Mouse (Mus musculus) midbrain, embryonic 16.5 days (tissue): Measurements from ENCODE around the gene Lce3f. TPM values are rescaled to one million over a fixed set of nuclear protein-coding genes. Genes with fewer than 3 reads are reported as not detected.

Experiments
- ATAC-seq: fragments of 200-750 bp; cut with Nextera tagmentation; 2 replicates; pipeline ENCODE4 v1.8.0; 2017; ENCODE audit warnings: moderate TSS enrichment
- H3K27ac ChIP-seq: fragments of 300-500 bp; sonication (generic); 2 replicates; pipeline ENCODE4 v1.5.1; 2014; ENCODE audit warnings: mild to moderate bottlenecking, low read length, mixed read lengths
- H3K27me3 ChIP-seq: fragments of 300-500 bp; sonication (generic); 2 replicates; pipeline ENCODE4 v1.6.1; 2014; ENCODE audit warnings: low read depth, low read length, mixed read lengths; ENCODE audit not compliant: control insufficient read depth, insufficient read depth
- H3K36me3 ChIP-seq: fragments of 300-500 bp; sonication (generic); 2 replicates; pipeline ENCODE4 v1.6.1; 2014; ENCODE audit warnings: mild to moderate bottlenecking, low read length, moderate library complexity, mixed read lengths; ENCODE audit not compliant: control insufficient read depth, insufficient read depth
- H3K4me1 ChIP-seq: fragments of 300-500 bp; sonication (generic); 2 replicates; pipeline ENCODE4 v1.6.1; 2014; ENCODE audit warnings: mild to moderate bottlenecking, low read length, mixed read lengths; ENCODE audit not compliant: control insufficient read depth, insufficient read depth
- H3K4me2 ChIP-seq: fragments of 300-500 bp; sonication (generic); 2 replicates; pipeline ENCODE4 v1.6.1; 2014; ENCODE audit warnings: mild to moderate bottlenecking, low read length, mixed read lengths
- H3K4me3 ChIP-seq: fragments of 300-500 bp; sonication (generic); 2 replicates; pipeline ENCODE4 v1.5.1; 2014; ENCODE audit warnings: low read depth, mild to moderate bottlenecking, low read length, moderate library complexity, mixed read lengths
- H3K9ac ChIP-seq: fragments of 300-500 bp; sonication (generic); 2 replicates; pipeline ENCODE4 v1.6.1; 2014; ENCODE audit warnings: low read depth, low read length, mixed read lengths
- H3K9me3 ChIP-seq: fragments of 300-500 bp; sonication (generic); replicated peaks from 2 replicates; pipeline ENCODE4 v1.6.1; 2014; ENCODE audit warnings: mild to moderate bottlenecking, low read length, mixed read lengths; ENCODE audit not compliant: control insufficient read depth, poor library complexity, severe bottlenecking
- WGBS: fragments of 180-500 bp; shearing (Covaris S2); extraction: QIAGEN DNeasy Blood & Tissue Kit; methylation state at CpG from one replicate; pipeline ENCODE4 v1.1.7; 2014; 5-methylcytosine and 5-hydroxymethylcytosine counted together
- polyA plus RNA-seq: library from polyadenylated mRNA; unstranded; fragments of >200 nt; fragmentation: Nextera tagmentation; extraction: Ambion mirVana; gene quantifications from 2 replicates; pipeline ENCODE4 v1.2.1, GENCODE M21; 2015

Lce3f gene
- polyA plus RNA-seq, result not detected in 2 replicates

DNA sequence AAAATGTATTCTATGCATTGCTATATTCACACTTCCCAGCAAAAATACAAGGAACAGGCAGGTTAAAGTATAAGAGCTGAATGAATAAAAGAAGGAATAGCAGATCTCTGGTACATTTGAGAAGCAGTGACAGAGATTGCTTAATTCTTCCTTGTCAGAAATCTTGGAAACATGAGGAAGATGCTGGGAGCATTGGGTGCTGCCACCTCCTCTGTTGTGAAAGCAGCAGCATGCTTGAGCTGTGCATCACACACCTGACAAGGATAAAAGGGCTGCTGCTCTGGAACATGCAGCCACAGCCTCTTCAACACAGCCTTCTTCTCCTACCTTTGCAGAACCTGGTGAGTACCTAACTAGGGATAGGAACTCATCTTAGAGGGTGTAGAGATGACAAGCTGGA is at the start of gene Lce3f:
Gene Lce3f (plus strand): TSS at position 301 of the 400 bp plus-strand sequence.
- Histone ChIP-seq H3K36me3 (no peaks in the 10 kb centered on the region), H3K4me2 (no peak within 1 kb of the TSS), H3K9ac (no peak within 1 kb of the TSS), H3K9me3 (no peaks in the 10 kb centered on the region), H3K4me1 (no peaks in the 10 kb centered on the region), H3K27me3 (no peaks in the 10 kb centered on the region), H3K4me3 (no peak within 1 kb of the TSS), H3K27ac (no peak within 1 kb of the TSS)
- no peak for ATAC-seq

DNA sequence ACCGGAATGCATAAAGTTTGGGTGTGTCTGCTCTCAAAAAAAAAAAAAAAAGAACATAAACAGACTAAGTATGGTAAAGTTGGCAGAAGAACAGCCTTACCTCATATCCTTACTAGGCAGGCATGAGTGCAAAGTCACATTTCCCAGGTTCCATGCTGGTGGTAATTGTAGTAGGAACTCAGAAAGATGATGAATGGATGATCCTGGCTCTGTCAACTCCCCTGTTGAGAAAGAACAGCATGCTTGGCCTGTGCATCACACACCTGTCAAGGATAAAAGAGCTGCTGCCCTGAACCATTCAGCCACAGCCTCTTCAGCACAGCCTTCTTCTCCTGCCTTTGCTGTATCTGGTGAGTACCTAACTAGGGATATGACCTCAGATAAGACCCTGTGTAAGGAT is 47.8 kb upstream of the Lce3f start, which contains the start of gene Lce3c:
Gene Lce3c (plus strand): TSS at position 301 of the 400 bp plus-strand sequence.
- Histone ChIP-seq H3K36me3 (no peaks in the 10 kb centered on the region), H3K27ac (no peak within 1 kb of the TSS), H3K9me3 (no peaks in the 10 kb centered on the region), H3K4me1 (no peaks in the 10 kb centered on the region), H3K9ac (no peak within 1 kb of the TSS), H3K4me2 (no peak within 1 kb of the TSS), H3K27me3 (no peaks in the 10 kb centered on the region), H3K4me3 (no peak within 1 kb of the TSS)
- no peak for ATAC-seq
- WGBS, result 90% methylated on average over 1 of the region's 1 CpGs

DNA sequence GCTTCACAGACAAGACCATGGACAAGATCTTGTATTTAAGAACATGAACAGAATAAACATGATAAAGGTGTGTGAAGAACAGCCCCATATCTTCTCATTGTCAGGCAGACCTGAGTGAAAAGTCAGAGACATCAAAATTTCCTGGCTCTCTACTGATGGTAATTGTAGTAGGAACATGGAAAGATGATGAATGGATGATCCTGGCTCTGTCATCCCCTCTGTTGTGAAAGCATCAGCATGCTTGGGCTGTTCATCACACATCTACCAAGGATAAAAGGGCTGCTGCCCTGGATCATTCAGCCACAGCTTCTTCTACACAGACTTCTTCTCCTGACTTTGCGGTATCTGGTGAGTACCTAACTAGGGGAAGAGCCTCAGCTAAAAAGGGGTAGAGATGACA is 34.9 kb upstream of the Lce3f start, which contains the start of gene Lce3d:
Gene Lce3d (plus strand): TSS at position 301 of the 400 bp plus-strand sequence.
- no peaks in the 10 kb centered on the region for H3K36me3 ChIP-seq
- no peak within 1 kb of the TSS for H3K4me3 ChIP-seq
- WGBS, result 100% methylated on average over 1 of the region's 1 CpGs
- no peaks in the 10 kb centered on the region for H3K9me3 ChIP-seq
- no peaks in the 10 kb centered on the region for H3K4me1 ChIP-seq
- H3K4me2 ChIP-seq, result no peak within 1 kb of the TSS
- no peak within 1 kb of the TSS for H3K27ac ChIP-seq
- H3K9ac ChIP-seq, result no peak within 1 kb of the TSS
- no peaks in the 10 kb centered on the region for H3K27me3 ChIP-seq
- ATAC-seq, result no peak

DNA sequence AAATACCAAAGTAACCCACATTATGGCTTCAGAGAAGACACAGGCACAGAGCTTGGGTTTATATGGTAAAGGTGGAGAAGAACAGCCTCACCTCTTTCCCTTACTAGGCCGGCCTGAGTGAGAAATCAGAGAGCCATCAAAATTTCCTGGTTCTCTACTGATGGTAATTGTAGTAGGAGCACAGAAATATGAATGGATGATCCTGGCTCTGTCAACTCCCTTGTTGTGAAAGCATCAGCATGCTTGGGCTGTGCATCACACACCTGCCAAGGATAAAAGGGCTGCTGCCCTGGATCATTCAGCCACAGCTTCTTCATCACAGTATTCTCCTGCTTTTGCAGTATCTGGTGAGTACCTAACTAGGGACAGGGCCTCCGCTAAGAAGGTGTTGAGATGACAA is 25.3 kb upstream of the Lce3f start, which contains the start of gene Lce3e:
Gene Lce3e (plus strand): TSS at position 301 of the 400 bp plus-strand sequence.
- no peak within 1 kb of the TSS for H3K9ac ChIP-seq
- H3K27me3 ChIP-seq, result no peaks in the 10 kb centered on the region
- no peaks in the 10 kb centered on the region for H3K9me3 ChIP-seq
- no peak within 1 kb of the TSS for H3K27ac ChIP-seq
- no peaks in the 10 kb centered on the region for H3K4me1 ChIP-seq
- 94% methylated on average over 2 of the region's 2 CpGs for WGBS
- H3K4me2 ChIP-seq, result no peak within 1 kb of the TSS
- ATAC-seq, result no peak
- H3K4me3 ChIP-seq, result no peak within 1 kb of the TSS
- H3K36me3 ChIP-seq, result no peaks in the 10 kb centered on the region

DNA sequence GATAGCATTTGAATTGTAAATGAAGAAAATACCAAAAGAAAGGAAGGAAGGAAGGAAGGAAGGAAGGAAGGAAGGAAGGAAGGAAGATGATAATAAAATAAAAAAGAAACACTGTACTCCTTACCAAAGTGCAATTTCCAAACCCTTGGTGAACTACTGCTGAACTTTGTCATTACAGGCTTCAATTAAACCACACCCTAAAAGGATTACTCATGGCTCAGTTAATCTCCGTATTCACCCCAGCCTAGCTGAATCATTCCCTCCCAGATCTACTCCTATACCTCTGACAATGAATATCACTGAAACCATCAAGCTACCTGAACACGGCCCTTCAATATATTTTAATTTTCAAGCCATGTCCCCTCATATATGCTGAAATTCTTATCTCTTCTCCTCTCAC is 13.5 kb upstream of the Lce3f start:
- Histone ChIP-seq H3K36me3 (no peaks in the 10 kb centered on the region), H3K4me2 (no peak overlapping the region), H3K9me3 (no peaks in the 10 kb centered on the region), H3K27me3 (no peaks in the 10 kb centered on the region), H3K27ac (no peak overlapping the region), H3K4me1 (no peaks in the 10 kb centered on the region), H3K4me3 (no peak overlapping the region), H3K9ac (no peak overlapping the region)
- WGBS, result 68% methylated on average over 2 of the region's 2 CpGs
- no peak for ATAC-seq

DNA sequence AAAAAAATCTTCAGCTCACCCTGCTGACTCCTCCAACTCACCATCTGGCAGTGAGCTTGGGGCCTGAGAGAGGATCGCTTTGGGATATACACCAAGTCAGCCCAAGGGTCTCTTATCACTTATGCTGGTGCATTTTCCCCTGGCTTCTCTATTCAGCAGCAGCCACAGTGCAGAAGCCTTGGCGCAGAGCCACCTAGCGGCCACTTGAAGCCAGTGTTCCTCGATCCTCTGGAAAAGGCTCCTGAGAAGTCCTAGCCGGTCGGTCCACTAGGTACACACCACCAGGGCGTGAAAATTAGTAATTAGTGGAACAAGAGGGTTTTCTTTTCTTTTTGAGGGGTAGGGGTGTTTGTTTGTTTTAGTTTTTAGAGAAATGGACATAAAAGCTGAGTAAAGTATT is 6.7 kb downstream of the Lce3f start:
- ATAC-seq, result peak; percentile 97
- H3K9me3 ChIP-seq, result no peaks in the 10 kb centered on the region
- 5% methylated on average over 7 of the region's 7 CpGs for WGBS
- H3K4me3 ChIP-seq, result no peak overlapping the region
- H3K9ac ChIP-seq, result no peak overlapping the region
- H3K36me3 ChIP-seq, result no peaks in the 10 kb centered on the region
- H3K27ac ChIP-seq, result no peak overlapping the region
- no peaks in the 10 kb centered on the region for H3K27me3 ChIP-seq
- no peak overlapping the region for H3K4me2 ChIP-seq
- H3K4me1 ChIP-seq, result no peaks in the 10 kb centered on the region

DNA sequence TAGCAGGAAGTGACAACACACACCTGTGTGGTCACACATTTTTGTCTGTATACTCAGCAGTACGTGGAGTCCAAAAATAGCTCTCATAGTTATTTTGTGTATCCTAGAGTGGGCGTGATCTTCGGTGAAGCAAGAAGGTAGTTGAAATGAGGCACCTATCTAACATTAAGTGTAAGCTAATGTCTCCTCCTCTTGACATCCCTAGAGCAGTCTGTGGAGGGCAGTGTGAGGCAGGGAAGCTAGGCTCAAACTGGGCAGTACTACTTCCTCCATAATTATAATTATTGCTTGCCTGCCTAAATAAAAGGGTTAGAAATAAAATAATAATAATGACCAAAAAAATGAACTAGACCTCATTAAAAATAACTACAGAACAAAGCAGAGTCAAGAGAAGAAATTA is 8.6 kb downstream of the Lce3f start:
- H3K4me3 ChIP-seq, result no peak overlapping the region
- H3K9ac ChIP-seq, result no peak overlapping the region
- H3K4me2 ChIP-seq, result no peak overlapping the region
- no peak overlapping the region for H3K27ac ChIP-seq
- no peaks in the 10 kb centered on the region for H3K27me3 ChIP-seq
- WGBS, result 88% methylated on average over 3 of the region's 3 CpGs
- H3K36me3 ChIP-seq, result no peaks in the 10 kb centered on the region
- no peaks in the 10 kb centered on the region for H3K9me3 ChIP-seq
- ATAC-seq, result no peak
- no peaks in the 10 kb centered on the region for H3K4me1 ChIP-seq

DNA sequence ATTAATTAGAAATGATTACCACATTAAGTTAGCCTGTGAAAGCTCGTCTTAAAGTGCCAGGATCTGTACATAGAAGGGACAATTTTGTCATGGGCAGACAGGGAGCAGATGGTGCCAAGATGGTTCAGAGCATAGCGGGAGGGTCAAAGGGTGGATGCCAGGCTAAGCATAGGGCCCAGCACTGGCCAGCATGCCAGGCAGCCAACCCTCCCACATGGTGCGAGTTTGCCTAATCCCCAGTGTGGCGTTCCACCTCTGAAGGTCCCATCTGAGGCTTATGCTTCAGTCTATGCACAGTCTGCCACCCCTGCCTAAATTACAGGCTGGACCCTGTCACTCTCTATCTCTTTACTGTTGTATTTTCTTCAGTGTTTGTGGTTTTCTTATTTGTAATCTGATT is 10.8 kb downstream of the Lce3f start:
- Histone ChIP-seq H3K9me3 (no peaks in the 10 kb centered on the region), H3K27ac (no peak overlapping the region), H3K4me2 (no peak overlapping the region), H3K36me3 (no peaks in the 10 kb centered on the region), H3K4me3 (no peak overlapping the region), H3K9ac (no peak overlapping the region), H3K27me3 (no peaks in the 10 kb centered on the region), H3K4me1 (no peaks in the 10 kb centered on the region)
- ATAC-seq, result no peak
- 74% methylated on average over 4 of the region's 4 CpGs for WGBS

DNA sequence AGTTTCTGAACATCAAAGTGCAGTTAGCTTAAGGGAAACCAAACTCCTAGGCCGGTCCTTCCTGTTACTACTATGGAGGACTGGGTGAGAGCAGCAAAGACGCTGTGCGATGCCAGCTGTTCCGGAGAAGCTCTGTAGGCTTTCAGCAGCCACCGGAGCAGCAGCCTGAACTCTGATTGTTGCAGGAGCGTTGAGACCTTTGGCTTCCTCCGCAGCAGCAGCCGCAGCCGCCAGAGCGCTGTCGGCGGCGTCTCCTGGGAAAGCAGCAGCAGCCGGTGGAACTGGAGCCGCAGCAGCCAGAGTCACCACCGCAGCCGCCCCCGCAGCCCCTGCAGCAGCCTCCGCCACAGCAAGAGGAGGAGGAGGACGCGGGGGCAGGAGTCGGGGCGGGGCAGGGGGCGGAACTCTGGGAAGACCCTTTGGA is 22.4 kb downstream of the Lce3f start:
- H3K4me2 ChIP-seq, result peak overlapping the region; percentile 75
- peaks cover 6% of the 10 kb centered on the region; the same call in 1 of the 2 replicates for H3K4me1 ChIP-seq
- peak overlapping the region; percentile 68 for H3K9ac ChIP-seq
- ATAC-seq, result peak; percentile 92
- peak overlapping the region; percentile 54 for H3K4me3 ChIP-seq
- peak overlapping the region; percentile 63 for H3K27ac ChIP-seq
- H3K36me3 ChIP-seq, result no peaks in the 10 kb centered on the region
- WGBS, result 0% methylated on average over 24 of the region's 24 CpGs
- no peaks in the 10 kb centered on the region for H3K9me3 ChIP-seq
- no peaks in the 10 kb centered on the region for H3K27me3 ChIP-seq
